Mouse (Mus musculus): ENCODE measurements around the gene Slain1.
A peak's percentile ranks its signal among the peaks of the same experiment; 100 is the strongest.
"Not testable (repeated sequence)": the region's sequence is repeated elsewhere in the genome, so short reads cannot be mapped to it uniquely, and the experiment has no call there.

Slain1 gene

DNA sequence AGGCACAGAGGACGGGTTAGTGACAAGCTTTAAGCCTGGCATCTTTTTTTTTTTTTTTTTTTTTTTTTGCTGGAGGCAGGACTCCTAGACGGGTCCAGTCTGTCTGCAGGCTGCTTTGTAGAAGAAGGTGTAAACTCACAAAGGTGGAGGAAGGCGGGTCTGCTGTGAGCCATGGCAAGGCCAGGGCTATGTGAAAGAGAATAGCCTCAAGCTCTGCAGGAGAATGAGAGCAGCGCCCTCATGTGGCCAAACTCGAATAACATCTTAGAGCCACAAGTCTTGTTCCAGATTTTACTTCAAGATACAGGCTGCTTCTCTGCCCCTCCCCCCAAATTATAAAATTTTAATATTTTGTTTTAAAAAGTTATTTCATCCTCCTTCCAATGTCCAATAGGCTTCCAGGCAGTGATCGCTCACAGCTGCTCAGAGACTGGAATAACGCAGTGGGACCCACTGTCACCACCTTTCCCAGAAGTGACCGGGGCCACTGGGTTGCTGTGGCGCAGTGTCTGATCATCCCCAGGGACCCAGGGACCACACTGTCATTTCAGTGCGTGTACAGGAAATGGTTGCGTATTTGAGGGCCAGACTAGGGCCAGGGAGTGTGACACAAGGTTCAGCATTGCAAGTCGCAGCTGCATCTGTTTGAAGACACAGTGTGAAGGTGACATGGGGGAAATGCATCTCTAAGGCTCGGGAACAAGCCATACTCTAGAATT lies 70.8 kb downstream of the Slain1 start:
- peak; percentile 62 for DNase-seq (ENCODE audit: low read depth, low spot score)

DNA sequence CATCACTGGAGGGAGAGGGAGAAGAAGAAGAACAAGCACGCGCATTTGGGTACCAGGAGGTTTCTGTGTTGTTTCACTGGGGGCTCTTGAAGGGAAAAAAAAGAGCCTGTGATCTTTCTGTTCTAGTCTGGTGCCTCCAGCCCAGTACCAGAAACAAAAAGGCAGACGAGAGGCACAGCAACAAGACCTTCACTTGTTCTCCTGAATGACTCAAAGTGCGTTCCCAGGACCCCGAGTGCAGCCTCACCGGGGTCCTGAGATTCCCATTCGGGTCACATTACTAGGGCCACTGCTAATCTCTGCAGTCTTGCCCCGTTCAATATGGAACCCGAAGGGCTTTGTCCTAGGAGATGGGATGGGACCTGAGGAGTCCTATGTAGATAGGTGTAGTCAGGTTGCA lies 73.3 kb downstream of the Slain1 start:
- DNase-seq (ENCODE audit: low read depth, low spot score), result no peak

DNA sequence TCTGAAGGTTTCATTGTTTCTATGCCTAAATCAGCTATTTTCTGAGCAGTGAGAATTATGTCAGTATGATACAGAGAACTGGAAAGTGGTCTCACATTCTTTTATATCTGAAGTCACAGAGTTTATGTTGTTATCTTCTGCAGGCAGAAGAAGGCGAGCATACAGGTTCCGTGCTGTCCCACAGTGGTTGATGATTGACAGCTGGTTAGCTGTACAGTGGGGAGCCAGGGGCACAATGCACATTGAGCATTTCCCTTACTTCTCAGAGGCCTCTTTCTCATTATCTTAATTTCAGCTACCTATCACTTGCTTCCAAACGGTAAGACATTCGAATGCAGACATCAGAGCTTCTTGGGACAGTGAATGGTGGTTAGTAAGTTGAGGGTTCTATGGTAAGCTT lies 73.8 kb downstream of the Slain1 start:
- DNase-seq (ENCODE audit: low read depth, low spot score), result no peak

DNA sequence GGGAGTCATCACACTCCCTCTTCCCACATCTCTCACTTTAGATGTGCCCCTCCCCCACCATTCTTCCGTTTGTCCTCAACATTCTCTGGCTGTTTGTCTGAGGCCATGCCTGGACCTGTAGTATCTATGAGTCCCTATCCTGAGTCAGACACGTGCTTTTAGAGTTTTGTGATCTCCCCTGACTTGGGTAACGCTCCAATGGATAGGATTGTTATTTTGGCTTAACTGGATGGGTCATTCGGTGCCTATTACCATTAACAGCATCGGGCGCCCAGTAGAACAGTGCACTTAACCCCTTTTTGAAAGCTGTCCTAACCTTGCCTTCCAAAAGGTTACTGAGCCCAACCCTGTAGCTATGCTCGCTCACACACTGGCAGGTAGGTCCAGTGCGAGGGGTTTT lies 78.5 kb downstream of the Slain1 start:
- no peak for DNase-seq (ENCODE audit: low read depth, low spot score)

DNA sequence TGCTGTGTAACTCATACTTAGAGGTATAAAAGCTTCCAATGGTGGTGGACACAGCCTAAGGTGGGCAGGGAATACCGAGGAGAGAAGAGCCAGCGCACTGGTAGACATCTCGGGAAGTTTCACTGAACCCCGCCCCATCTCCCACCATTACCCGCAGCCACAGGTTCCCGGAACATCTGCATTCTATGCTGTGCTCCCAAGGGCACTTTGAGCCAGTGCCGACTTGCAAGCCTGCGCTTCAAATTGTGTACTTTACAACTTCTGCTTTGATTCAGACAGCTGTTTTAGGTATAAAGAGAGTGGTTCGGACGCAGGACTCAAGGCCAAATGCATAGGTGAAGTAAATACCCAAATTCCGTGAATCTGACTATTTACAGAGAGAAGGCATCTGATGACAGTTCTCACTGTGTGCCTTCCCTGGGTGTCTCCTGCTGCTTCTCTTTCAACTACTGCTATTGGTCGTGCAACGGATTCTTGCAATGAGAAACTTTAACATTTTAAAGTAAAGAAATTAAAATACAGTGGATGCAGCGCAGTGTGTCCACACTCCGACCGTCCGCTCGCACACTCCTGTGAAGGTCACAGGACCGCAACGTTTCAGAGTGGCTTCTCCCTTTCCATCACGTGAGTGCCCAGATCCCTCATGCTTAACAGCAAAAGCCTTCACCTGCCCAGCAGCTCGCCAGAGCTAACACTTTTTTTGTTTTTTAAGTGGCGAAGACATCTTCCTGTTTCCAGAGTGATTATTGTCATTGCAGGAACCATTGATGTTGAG lies 79.1 kb downstream of the Slain1 start:
- no peak for DNase-seq (ENCODE audit: low read depth, low spot score)

DNA sequence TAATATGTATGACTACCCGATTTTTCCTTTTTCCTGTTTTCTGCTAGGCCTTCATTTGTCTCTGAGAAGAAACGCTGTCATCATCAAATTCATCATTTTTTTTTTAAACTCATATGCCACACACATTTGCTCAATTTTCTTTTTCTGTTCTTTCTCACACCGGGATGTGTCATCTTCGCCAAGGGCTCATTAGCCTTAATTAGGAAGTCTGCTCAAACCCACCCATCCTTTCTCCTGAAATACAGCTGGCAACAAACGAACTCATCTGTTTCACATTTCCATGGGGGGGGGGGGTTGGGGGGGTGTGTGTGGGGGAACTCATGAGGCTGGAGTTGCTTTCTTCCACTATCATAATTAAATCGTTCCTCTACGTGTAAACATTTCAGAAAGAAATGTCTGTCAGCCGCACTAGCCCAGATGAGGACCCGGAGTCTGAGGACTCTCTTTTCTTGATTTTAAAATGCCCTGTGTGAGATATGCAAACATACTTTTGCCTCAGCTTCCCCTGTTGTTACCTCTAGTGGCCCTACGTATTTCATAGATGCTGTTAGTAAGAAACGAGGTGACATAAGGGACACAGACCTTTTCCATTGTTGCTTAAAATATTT lies 79.8 kb downstream of the Slain1 start:
- no peak for DNase-seq (ENCODE audit: low read depth, low spot score)

DNA sequence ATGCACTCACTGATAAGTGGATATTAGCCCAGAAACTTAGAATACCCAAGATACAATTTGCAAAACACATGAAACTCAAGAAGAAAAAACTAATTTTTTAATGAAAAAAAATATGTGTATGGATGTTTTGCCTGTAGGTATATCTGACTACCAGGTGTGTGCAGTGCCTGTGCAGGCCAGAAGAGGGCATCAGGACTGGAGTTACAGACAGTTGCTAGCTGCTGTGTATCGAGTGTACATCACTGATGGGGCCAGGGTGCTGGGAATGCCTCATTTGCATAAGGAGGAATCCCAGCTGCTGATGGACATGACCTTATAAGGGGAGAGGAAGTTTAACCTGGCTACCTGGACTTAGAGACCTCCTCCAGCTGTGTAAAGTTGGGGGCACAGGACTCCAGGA lies 82.6 kb downstream of the Slain1 start:
- DNase-seq (ENCODE audit: low read depth, low spot score), result no peak

DNA sequence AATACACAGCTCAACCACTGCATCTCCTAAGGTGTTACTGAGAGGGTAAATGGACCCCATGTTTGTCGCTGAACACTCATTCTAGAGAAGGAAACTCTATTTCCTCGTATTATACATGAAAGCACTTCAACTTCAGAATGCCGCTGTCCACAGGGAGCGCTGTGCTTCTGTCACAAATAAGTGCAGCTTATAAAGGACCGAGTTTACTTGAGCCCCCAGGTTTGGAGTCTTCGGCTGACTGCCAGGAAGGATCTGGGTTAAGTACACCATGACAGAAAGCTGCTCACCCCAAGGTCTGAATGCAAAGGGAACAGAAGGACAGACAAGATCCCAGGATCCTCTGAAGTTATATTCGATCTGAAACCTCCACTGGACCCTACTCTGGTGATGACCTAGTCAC lies 91.2 kb downstream of the Slain1 start:
- DNase-seq (ENCODE audit: low read depth, low spot score), result no peak

DNA sequence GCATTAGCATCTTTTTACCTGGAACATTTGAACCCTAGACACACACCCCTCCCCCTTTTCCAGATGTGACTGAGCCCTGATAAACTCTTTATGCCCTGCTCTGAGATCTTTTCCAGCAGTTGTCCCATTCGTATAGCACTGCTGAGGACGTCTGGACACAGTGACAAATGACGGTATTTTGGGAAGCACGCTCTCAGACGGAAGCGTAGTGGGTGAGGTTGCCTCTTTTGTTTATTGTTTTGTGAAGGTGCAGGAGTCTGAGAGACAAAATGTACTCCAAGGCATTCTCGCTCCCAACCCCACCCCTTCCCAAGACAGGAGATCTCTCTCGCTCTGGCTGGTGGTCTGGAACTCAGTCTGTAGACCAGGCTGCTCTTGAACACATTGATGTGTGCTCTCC lies 92.1 kb downstream of the Slain1 start:
- no peak for DNase-seq (ENCODE audit: low read depth, low spot score)

DNA sequence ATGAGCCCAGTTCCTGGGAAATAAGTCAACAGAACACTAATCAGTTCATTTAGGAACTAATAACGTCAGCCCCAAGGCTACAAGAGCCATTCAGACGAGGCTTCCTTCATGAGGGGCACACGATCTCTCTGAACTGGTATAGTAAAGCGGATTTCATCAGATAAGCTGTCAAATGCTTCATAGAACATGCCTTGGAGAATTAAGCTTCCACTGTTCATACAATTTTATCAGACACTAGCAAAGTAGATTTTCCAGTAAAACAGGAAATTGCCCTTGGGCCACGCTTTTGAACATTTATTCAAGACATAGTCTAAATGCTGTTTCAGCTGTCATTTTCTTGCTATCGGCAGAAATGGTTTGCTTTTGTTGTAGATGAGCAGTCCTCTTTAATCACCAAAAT lies 97.3 kb downstream of the Slain1 start:
- DNase-seq (ENCODE audit: low read depth, low spot score), result no peak

DNA sequence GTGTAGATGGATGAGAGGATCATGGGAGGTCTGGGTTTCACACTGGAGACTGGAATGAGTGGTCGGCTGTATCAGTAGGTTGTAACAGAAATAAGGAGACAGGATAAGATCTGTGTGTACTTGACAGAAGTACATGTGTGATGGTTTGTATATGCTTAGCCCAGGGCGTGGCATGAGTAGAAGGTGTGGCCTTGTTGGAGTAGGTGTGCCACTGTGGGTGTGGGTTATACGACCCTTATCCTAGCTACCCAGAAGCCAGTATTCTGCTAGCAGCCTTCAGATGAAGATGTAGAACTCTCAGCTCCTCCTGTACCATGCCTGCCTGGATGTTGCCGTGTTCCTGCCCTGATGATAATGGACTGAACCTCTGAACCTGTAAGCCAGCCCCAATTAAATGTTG lies 100.6 kb downstream of the Slain1 start:
- DNase-seq (ENCODE audit: low read depth, low spot score), result not testable (repeated sequence)

DNA sequence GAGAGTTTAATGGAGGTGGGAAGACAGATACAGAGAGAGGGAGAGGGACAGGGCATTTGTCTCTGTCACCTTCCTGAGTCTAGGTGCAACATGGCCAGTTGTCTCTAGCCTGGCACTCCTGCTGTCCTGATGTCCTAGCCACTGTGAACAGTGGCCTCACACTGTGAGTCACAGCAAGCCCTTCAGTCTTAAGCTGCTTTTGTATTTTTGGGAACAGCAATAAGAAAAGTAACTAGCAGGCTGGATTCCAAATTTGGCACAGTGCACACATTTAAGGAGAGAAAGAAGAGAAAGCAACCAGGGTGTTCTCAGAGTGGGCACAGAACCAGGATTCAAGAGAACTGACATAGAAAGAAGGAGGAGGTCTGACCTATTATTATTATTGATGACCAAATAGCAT lies 101.4 kb downstream of the Slain1 start:
- no peak for DNase-seq (ENCODE audit: low read depth, low spot score)

DNA sequence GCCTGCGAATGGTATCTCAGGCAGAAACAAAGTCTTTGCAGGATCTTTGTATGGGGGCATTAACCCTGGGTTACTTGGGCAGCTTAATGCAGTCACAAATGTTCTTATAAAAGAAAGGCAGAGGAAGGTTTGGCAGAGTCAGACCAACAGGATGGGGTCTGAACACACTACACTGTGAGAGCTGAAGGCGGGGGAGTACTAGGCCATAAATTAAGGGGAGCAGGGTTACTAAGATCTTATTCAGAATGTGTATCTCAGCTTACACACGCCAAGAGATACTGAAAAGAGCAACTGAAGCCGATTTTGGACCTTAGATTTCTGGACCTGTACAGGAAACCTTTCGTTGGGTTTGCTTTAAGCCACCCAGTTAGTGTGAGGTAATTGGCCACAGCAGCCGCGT lies 102.7 kb downstream of the Slain1 start:
- DNase-seq (ENCODE audit: low read depth, low spot score), result no peak

DNA sequence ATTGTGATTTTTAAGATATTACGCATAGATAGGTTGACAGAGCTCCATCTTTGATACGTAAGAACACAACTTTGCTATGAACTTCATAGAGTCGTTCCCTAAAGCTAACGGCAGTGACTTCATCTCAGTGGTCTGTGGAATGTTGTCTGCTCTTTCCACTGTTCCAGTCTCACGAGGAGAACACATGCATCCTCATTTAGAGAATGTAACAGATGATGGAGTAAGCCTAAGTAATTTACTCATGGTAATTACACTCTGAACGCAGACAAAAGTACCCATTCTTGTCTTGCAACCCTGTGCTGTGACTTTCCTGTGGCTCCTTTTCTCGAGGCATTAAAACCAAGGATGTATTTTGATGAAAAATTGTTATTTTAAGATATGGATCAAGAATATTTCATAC lies 104.0 kb downstream of the Slain1 start:
- DNase-seq (ENCODE audit: low read depth, low spot score), result no peak

DNA sequence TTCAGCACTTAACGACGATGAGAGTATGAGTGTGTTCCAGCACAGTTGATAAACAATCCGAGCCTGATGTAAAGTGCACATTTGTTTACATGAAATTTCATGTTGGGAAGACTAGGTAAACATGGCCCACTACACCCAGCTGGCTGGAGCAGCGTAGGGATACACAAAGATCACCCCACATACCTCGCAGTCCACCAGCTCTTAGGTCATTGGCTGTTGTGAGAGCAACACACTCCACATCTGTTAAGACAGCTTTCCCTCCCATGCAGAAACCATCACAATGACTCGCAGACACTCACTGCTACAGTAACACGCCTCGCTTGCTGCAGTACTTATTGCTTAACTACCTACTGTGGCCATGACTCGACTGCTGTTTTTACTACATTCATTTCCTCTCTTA lies 104.4 kb downstream of the Slain1 start:
- DNase-seq (ENCODE audit: low read depth, low spot score), result no peak
